Mouse (Mus musculus) megakaryocyte, embryonic 14.5 days (primary cell): Measurements from ENCODE around the gene Comt.

ENCODE experiments used
- FLI1 ChIP-seq: IDR thresholded peaks from 2 replicates; pipeline ENCODE4 v1.6.1; 2012; ENCODE audit warnings: low read length, inconsistent platforms, mixed read lengths
- GATA1 ChIP-seq: IDR thresholded peaks from 3 replicates; pipeline ENCODE4 v1.6.1; 2012; ENCODE audit warnings: mixed read lengths, low read length, inconsistent platforms, borderline replicate concordance

GRCm38 (mm10) chr16:18428011-18428515 is 1.4 kb upstream of the Comt start:
- TF ChIP-seq GATA1 (no peak), FLI1 (no peak)
